Mouse (Mus musculus): ENCODE data around the gene Sorl1. TPM values are rescaled to one million over a fixed set of nuclear protein-coding genes. Genes with fewer than 3 reads are reported as not detected.
"Not testable (repeated sequence)": the region's sequence is repeated elsewhere in the genome, so short reads cannot be mapped to it uniquely, and the experiment has no call there.

Sorl1 gene
- total RNA-seq, 2 experiments from 2014 or later, result 44.8 to 45.3 TPM

DNA sequence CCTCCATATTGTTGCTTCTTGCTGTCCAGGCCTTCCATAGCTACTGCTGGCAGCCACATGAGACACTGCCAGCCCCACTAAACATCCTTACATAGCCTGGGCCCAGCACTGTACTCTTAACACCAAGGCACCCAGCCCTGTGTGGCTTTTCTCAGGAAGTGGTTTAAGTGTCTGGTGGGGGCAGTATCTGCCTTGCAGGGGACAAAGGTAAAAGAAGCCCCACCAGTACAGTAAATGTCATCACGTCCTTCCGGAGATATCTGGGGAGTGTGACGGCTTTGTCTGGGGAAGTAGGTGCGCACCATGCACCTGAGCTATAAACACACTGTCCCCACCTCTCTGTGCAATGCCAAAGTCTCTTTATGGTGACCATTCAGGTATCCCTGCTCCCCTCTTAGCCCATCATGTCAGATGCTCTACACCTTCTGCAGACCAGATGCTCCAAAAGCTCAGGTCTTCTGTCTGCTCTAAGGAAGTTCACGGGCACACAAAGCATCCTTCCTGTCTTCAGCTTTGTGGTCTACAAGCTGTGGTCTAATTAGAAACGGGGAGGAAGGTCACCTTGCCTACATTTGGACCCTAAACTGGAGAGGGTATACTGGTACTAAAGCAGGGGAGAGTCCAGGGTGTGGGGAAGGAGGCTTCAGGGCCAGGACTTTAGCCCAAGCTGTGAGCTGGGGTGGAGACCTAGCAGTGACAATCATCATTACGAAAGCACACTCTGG is 26.9 kb downstream of the Sorl1 start:
- DNase-seq, result no peak
- intact Hi-C loops (cut with DNase I), result no loop called here

DNA sequence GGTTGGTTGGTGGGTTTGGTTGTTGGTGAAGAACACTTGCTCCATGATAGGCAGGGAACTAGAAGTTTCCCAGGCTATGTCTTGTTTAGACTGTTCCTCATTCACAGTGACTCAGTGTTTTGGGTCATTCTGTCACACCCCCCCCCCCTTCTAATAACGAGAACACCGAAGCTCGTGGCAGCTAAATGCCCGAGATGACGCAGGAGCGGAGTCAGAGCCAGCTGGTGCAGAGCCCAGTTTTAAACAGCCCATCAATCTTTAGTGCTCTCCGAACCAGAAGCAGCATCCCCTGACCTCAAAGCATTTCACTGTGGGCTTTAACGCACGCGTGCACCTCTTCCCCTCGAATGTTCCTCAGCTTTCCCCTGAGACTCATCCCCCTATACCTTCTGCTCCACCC is 29.3 kb downstream of the Sorl1 start:
- peak; percentile 40 for DNase-seq
- intact Hi-C loops (cut with DNase I), result no loop called here

DNA sequence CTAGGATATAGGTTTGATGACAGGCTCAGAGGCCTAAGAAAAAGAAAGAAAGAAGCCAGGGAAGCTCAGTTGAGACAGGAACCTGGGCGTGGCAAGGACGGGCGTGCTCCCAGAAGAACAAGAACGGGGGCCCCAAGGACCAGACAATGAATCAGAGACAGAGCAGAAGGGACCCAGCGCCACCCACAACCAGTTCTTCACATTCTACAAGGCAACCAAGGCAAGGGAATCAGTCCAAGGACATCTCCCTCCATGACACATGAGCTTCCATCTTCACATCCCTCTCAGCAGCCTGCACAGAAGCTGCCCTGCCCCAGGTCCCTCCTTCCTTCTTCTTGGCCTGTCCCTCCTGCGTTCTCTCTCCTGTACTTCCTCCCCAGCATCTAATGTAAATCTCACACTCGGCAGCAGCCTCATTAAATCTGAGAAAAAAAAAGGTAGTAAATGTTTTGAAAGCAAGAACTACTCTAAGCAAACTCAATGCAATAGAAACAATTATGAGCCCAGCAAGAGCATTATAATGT is 30.0 kb downstream of the Sorl1 start:
- no peak for DNase-seq
- intact Hi-C loops (cut with DNase I), result no loop called here

DNA sequence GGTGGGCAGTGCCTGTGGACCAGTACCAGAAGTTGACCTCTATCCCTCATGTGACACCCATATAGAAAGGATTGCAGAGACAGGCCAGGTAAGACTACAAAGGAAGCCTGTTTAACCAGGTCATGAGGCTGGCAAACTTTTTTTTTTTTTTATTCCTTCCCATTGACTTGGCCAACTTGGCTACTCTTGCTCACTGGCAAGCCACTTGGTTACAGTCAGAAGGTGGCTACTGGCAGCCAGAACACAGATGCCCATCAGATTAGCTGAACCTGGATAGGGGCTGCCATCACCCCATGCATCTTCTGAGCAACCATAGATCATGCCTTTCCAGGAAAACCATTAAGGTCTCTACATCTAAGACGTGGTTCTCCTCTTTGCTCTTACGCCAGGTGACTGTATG is 31.3 kb downstream of the Sorl1 start:
- no peak for DNase-seq
- intact Hi-C loops (cut with DNase I), result no loop called here

DNA sequence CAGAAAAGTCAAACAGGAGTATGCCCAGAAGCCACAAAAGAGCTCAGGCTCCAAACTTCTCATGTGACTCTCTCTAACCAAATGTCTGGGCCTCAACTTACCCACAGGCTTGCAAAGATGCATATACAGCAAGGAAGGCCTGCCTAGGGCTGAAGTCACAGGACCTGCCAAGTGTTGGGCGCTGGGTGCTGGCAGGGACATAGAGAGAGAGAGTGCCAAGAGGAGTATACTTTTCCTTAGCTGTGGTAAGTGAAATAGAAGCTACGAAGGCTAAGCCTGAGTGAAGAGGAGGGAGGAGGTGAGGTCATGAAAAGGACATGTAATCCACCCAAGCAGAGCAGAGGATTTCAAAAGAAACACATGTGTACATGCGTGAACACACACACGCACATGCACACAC is 32.5 kb downstream of the Sorl1 start:
- intact Hi-C loops (cut with DNase I), result no loop called here
- no peak for DNase-seq

DNA sequence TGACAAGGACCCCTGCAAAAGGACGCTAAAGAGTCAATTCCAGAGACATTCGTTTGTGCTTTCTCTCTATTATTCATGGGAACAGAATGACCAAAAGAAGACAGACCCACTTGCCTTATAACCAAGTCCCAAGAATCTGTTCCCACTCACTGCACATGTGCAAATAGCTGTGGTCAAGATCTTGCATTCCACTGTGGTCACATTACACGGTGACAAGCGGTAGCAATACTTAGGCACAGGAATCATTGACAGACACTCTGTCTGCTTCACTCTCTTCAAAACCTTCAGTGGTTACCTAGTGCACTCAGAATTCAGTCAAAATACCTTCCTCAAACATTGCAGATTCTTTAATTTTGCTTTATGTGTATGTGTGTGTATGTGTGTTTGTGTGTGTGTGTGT is 36.2 kb downstream of the Sorl1 start:
- intact Hi-C loops (cut with DNase I), result no loop called here

DNA sequence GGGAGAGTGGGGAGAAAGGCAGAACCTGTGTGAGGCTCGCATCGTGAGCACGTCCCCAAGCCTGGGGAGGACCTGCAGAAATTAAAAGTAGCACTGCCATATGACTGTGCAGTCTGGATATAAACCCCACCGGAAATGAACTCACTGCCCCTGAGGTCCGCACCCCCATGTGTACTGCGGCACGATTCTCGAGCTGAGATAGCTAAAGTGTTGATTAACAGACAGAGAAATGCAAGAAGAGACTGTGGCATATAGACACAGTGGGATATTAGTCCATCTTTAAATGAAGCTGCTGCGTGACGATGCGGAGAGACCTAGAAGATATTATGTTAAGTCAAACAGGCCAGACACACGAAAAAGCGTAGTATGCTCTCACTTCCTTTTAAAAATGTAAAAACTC is 38.1 kb downstream of the Sorl1 start:
- intact Hi-C loops (cut with DNase I), result no loop called here
- DNase-seq, result no peak

More for the DNA sequence above, 36.2 kb downstream of the Sorl1 start:
- DNase-seq, result no peak

DNA sequence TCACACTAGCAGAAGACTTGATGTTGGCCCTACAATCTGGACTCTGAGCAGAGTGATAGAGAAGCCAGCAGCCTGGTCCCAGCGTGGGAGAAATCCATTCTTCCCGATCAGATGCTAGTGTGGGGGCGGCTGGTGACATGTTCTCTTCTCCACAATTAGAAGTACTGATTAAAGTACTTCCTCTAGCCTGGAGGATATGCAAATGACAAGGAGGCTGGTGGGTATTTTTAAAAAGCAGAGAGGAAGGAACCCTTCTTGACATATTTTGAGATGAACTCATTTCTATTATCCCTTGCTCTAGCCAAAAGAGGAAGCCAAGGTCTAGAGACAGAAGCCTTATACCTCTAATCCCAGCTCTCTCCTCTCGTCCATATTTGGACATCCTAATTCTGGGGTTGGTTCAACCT is 40.4 kb downstream of the Sorl1 start:
- DNase-seq, result no peak
- intact Hi-C loops (cut with DNase I), result no loop called here

DNA sequence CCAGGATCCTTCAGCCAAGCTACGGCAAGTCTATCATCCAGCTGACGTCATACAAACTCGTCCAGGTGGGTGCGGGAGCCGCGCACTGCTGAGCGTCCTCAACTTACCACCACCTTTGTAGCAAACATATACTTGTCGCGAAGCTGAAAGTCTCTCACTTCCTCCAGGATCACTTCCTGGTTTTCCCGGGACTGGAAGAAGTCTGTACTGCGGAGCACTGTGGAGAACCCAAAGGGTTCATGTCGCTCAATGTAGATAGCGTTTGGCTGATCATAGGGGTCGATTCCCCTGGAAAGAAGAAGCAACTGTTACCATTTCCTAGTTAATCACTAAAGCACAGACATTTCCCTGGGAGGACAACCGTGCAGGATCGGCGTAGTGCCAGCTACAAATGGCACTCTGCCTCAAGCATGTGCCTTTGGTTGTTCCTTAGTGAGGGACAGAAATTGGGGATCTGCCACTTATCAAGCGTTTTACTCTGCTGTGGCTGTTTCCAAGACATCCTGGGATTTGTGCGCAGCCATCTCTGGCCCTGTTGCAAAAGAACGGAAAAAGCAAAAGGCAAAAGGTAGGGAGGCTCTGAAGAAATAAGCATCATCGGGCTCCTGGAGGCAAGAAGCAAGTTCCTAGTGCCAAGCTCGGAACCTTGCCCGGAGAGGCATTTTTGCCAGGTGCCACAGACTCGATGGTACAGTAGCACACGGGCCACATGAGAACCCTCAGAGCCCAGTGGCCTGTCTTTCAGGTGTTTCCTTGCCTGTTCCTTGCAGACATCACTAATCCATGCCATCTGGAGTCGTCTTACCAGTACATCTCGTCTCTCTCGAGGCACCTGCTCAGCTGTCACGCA is 42.2 kb downstream of the Sorl1 start:
- intact Hi-C loops (cut with DNase I), result no loop called here

DNA sequence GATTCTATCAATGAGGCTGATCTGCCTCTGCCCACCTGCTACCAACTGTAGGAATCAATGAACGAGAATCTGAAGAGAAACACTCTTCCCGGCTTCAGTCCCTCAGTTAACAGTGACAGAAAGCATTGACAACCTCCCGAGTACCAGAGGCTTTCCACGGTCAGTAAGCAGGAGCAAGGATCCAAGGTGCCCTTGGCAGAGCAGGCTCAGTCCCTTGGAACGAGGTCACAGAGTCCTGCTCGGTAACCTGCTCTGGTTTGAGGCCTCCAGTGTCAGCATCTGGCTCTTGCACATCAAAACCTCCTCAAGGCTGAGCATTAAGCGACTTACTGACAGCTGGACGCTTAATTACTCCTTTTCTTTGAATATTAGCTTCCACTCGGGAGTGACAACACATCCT is 43.4 kb downstream of the Sorl1 start:
- intact Hi-C loops (cut with DNase I), result no loop called here

More for the DNA sequence above, 42.2 kb downstream of the Sorl1 start:
- DNase-seq, result peak; percentile 31

DNA sequence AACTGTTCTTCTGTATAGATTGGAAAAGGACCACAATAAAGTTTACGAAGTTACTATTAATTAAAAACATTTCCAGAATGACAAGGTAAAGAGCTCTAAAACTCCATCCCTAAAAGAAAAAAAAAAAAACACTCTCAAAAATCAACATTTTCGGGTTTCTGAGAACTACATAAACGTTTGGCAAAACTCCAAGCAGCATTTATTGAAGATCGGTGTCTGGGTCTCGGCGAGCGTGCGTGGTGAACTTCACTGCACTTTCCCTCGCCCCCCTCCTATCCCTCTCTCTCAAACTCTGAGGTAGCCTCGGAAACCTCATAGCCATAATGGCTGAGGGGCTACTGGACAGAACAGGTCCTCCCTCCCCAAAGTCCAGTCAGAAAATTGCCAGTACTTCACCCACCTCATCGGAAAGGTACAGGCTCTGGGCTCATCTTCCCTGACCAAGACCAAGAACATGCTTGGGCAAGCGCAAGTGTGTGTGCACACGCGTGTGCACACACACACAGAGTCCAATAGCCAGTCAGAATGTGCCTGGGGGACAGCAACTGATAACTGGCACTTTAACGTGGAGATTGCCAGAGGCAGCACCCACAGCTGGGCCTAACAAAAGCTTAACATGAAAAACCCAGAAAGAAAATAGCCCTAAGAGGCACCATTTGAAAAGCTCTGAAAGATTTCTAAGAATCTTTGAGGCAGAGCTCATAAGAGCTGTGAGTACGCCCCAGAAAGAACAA is 46.8 kb downstream of the Sorl1 start:
- intact Hi-C loops (cut with DNase I), result no loop called here
- DNase-seq, result no peak

More for the DNA sequence above, 43.4 kb downstream of the Sorl1 start:
- DNase-seq, result no peak

DNA sequence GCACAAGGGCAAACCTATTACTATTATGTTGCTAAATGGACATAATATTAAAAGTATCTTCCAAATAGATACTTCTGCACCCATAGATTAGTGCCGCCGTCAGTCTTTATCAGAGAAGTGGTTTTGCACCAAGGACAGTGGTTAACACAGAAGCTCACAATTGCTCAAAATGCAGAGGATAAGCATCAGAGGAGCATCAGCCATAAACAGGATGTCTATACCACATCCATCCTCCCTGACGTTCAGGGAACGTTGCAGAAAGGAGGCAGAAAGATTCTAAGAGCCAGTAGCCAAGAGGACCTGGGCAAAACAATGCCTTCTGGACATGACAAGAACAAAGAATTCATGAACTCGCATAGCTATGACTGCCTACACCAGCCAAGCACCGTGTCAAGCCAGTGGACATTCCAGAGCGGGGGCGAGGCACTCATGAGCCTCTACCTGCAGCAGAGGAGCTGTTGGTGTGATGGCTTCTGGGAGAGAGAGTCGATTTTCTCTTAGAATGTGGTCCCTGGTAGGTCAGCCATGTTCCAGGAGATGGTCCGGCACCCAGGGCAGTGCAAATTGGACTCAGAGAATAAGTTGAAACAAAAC is 47.7 kb downstream of the Sorl1 start:
- no peak for DNase-seq
- intact Hi-C loops (cut with DNase I), result no loop called here

DNA sequence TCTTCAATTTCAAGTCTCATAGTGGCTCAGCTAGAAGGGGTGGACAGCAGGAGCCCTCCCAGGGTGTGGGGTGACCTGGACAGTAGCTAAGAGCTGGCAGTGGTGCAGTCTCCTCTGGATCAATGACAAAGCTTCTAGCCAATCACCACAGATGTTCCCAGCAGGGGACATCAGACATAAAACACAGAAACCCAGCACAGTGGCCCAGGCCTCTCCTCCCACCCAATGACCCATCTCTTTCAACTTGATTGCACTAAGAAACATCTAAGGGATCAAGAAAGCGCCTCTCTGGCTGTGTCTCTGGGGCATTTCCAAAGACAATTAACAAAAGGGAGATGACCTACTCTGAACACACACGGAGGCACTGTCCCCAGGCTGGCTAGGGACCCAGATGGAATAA is 48.9 kb downstream of the Sorl1 start:
- intact Hi-C loops (cut with DNase I), result no loop called here
- DNase-seq, result peak; percentile 10

DNA sequence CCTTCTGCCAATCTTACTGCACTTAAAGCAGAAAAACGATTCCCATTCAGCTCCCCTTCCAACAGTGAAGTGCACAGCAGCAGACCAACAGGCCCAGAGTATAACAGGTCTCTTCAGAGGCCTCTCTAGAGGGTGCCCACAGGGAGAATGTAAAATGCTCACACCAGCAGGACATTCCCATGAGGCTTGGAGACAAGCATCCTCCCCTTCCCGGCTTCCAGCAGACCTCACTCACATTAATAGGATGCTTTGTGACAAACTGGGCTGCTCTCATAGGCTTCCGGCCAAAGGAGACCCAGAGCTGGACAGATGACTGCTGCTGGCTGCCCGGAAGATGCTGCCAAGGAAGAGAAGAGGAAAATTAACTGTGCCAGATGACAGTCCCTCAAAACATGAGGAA is 52.1 kb downstream of the Sorl1 start:
- intact Hi-C loops (cut with DNase I), result no loop called here
- peak; percentile 81 for DNase-seq

DNA sequence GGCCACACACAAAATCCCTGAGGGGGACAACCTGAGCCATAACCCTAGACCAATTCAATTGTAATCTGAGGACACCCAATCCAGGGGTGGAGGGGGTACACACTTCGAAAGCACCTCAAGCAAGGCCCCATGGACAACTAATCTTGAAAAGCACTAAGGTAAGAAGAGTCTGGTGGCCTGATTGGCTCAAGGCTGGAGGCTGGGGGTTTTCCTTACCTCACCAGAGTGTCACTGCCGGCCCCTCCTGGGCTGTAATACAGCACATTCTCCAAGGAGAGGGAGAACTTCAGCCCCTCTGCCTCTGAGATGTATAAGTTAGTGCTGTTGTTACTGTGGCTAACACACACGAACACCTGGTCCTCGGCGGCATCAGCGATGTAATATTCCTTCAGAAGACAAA is 53.2 kb downstream of the Sorl1 start:
- intact Hi-C loops (cut with DNase I), result no loop called here
- DNase-seq, result no peak

DNA sequence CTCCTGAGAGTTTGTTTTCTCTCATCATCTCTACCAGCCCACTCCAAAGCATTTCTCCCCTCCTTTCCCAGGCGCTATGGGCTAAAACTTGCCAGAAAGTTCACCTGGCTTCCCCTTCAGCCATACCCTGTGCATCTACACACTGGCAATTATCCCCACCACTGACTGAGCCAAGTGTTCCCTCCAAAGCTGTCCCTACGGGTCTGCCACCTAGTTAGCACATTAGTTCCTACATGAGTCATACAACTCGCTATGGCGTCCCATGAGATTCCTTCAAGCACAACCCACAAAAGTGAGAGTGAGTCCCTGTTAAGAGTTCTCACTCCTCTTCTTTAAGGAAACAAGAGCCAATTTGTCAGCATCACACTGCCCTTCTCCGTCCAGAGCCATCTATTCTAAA is 54.6 kb downstream of the Sorl1 start:
- DNase-seq, result no peak
- intact Hi-C loops (cut with DNase I), result no loop called here

DNA sequence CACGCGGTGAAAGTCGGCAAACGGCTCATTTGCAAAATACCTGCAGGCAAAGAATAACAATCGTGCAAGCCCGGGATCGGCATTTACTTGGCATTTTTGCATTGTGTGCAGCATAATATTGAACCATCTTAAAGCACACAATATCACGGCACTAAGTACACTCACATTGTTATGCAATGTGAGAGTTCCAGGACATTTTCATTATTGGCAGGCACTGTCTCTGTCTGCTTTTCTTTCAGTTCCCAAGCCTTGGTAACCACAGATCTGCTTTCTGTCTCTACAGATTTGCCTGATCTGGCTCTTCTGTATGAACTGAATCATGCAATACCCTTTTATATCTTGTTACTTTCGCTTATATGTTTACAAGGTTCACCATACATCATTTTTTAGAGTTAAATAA is 56.1 kb downstream of the Sorl1 start:
- intact Hi-C loops (cut with DNase I), result no loop called here
- no peak for DNase-seq

DNA sequence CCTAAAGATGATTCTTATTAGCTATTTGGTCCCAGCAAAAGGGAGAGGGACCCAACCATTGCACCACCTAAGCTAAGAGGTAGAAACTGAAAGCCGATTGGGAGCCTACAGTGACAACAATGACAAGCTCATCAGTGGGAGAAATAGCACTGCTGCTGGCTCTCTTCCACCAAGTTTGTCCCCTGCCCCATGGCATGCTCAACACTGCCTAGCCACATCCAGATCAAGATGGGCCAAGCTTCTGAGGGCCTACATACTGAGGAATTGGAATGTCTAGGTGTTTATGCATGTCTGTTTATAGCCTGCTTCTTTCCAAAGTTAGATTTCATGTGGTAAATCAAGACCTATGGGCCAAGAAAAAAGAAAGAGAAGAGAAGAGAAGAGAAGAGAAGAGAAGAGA is 58.3 kb downstream of the Sorl1 start:
- DNase-seq, result no peak
- intact Hi-C loops (cut with DNase I), result no loop called here

DNA sequence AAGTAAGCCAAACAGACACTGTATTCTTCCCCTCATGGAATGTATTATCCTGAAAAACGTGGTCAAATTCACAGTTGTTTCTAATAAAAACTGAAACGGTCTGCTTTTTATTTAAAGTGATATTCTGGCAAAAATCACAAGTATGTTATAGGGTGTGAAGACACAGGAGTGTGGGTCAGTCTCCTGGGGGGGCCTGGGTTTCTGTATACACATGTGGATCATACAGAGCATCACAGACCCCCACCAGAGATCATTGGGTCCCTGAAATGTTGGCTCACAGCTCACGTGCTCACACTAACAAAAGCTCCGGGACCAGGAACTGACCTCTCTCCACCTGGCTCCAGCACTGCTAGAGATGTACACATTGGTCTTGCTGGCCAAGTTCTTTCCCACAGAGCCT is 60.7 kb downstream of the Sorl1 start:
- no peak for DNase-seq
- intact Hi-C loops (cut with DNase I), result no loop called here

DNA sequence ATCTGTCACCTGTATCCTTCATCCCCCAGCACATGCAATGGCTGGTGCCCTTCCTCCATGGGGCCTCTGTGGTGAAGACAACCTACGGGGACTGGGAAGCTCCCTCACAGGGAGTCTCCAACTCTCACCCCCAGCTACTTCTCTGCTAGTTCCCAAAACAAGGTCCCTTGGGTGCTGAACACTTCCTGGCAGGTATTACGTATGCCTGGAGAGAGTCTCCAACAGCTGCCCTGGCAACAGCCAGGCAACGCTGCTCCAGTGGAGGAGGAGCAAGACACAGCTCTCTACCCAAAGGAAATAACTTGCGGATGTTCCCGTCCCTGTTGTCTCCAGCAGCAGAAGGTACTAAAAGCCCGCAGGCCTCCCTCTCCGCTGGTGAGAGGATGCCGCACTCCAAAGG is 61.8 kb downstream of the Sorl1 start:
- intact Hi-C loops (cut with DNase I), result no loop called here
- DNase-seq, result no peak

DNA sequence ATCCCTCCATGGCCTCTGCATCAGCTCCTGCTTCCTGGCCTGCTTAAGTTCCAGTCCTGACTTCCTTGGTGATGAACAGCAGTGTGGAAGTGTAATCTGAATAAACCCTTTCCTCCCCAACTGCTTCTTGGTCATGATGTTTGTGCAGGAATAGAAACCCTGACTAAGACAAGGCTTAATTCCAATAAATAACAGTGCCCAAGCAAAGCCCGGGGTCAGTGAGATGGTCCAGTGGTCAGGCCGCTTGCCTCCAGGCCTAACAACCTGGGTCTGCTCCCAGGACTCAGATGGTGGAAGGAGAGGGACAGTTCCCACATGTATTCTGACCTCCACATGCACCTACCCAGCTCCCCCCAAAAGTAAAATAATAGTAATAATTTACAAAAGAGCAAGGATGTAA is 65.1 kb downstream of the Sorl1 start:
- not testable (repeated sequence) for DNase-seq
- intact Hi-C loops (cut with DNase I), result loop anchor here (10.0 kb wide), 1 partner anchor 66 kb away; the partner anchor contains the start of gene Sorl1

All from left cerebral cortex, postnatal 4 days (tissue).